8 mouse cellular contexts compared by ENCODE assay signal in the genomic region with DNA sequence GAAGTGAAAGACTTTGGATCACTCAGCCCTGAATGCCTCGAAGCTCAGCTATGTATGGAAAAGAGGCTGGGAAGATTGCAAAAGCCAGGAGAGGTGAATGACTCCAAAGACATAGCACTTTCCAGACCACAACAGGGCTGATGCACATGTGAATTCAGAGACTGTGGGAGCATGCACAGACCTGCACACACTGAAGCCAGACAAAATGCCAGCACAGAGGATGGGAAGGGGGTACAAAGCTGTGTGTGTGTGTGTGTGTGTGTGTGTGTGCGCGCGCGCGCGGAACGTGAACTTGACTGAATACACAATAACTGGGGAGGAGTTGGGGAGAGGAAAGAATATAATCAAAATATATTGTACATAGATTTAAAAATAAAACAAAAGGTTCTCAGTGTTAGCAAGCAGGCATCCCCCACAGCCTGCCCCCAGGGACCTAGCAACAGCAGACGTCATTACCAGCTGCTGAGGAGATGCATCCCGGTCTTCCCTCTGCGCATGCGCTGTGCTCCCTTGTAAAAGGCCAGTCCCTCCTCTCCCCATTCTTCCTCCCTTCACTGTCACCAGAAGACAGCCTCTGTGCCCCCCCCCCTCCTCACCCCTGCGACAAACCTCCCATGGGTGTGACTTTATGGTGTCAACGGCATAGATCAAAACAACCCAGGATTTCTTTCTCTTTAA.
DNase-seq lines count a peak whose midpoint lies in the region; ATAC-seq lines count a peak whose summit lies in the region.

No protein-coding gene starts in this region.

- DNase-seq in hindbrain, embryonic 10.5 days (ENCODE audit: low spot score): no peak
- peak; percentile 20 for DNase-seq in adrenal gland, adult 8-10 months
- DNase-seq in gastrocnemius, postnatal 10 days: peak; percentile 82
- peak; percentile 77 for DNase-seq in testis, postnatal 14 days (ENCODE audit: low spot score)
- no peak for DNase-seq in thymus, postnatal 36 days

- ATAC-seq in hindbrain, embryonic 13.5 days (ENCODE audit: low FRiP score): peak; percentile 39; the same call in 1 of the 2 replicates
- ATAC-seq in kidney, embryonic 14.5 days (ENCODE audit: low FRiP score, low TSS enrichment): peak; percentile 57
- ATAC-seq in limb, embryonic 13.5 days (ENCODE audit: low FRiP score, low read depth): peak; percentile 75; the same call in 1 of the 2 replicates

- 72% methylated on average over 14 of the region's 14 CpGs for WGBS in hindbrain, embryonic 13.5 days
- 78% methylated on average over 14 of the region's 14 CpGs for WGBS in hindbrain, embryonic 10.5 days
- WGBS in kidney, embryonic 14.5 days: 62% methylated on average over 14 of the region's 14 CpGs
- WGBS in limb, embryonic 13.5 days: 60% methylated on average over 14 of the region's 14 CpGs

- no peak overlapping the region for H3K4me2 ChIP-seq in hindbrain, embryonic 13.5 days
- H3K4me2 ChIP-seq in kidney, embryonic 14.5 days (replicated peaks; ENCODE audit: low read depth, low read length): no peak overlapping the region
- H3K4me2 ChIP-seq in limb, embryonic 13.5 days (replicated peaks): peak overlapping the region; percentile 36

- H3K9ac ChIP-seq in hindbrain, embryonic 13.5 days: no peak overlapping the region
- H3K9ac ChIP-seq in kidney, embryonic 14.5 days (ENCODE audit: low read depth, low read length): no peak overlapping the region
- no peak overlapping the region for H3K9ac ChIP-seq in limb, embryonic 13.5 days

- H3K27ac ChIP-seq in hindbrain, embryonic 13.5 days: no peak overlapping the region
- H3K27ac ChIP-seq in hindbrain, embryonic 10.5 days: no peak overlapping the region
- no peak overlapping the region for H3K27ac ChIP-seq in kidney, embryonic 14.5 days (ENCODE audit: low read depth, low read length)
- H3K27ac ChIP-seq in limb, embryonic 13.5 days: no peak overlapping the region

- no peaks in the 10 kb centered on the region for H3K36me3 ChIP-seq in hindbrain, embryonic 13.5 days
- no peaks in the 10 kb centered on the region for H3K36me3 ChIP-seq in hindbrain, embryonic 10.5 days
- H3K36me3 ChIP-seq in kidney, embryonic 14.5 days (ENCODE audit: control insufficient read depth, insufficient read depth, low read length): no peaks in the 10 kb centered on the region
- no peaks in the 10 kb centered on the region for H3K36me3 ChIP-seq in limb, embryonic 13.5 days

- H3K27me3 ChIP-seq in hindbrain, embryonic 13.5 days: no peaks in the 10 kb centered on the region
- H3K27me3 ChIP-seq in hindbrain, embryonic 10.5 days (ENCODE audit: insufficient read depth, poor library complexity, severe bottlenecking): no peaks in the 10 kb centered on the region
- no peaks in the 10 kb centered on the region for H3K27me3 ChIP-seq in kidney, embryonic 14.5 days (ENCODE audit: control insufficient read depth, insufficient read depth, low read length)
- no peaks in the 10 kb centered on the region for H3K27me3 ChIP-seq in limb, embryonic 13.5 days

- H3K4me3 ChIP-seq in hindbrain, embryonic 13.5 days: no peak overlapping the region
- no peak overlapping the region for H3K4me3 ChIP-seq in hindbrain, embryonic 10.5 days
- no peak overlapping the region for H3K4me3 ChIP-seq in kidney, embryonic 14.5 days (ENCODE audit: low read length)
- 0 out of 2 replicates have a peak overlapping the region, but pooled peaks have one; percentile 9 for H3K4me3 ChIP-seq in limb, embryonic 13.5 days

- no peaks in the 10 kb centered on the region for H3K4me1 ChIP-seq in hindbrain, embryonic 13.5 days (replicated peaks)
- H3K4me1 ChIP-seq in hindbrain, embryonic 10.5 days (replicated peaks): no peaks in the 10 kb centered on the region
- H3K4me1 ChIP-seq in kidney, embryonic 14.5 days (ENCODE audit: control insufficient read depth, insufficient read depth, low read length): no peaks in the 10 kb centered on the region
- peaks cover 12% of the 10 kb centered on the region; the same call in 1 of the 2 replicates for H3K4me1 ChIP-seq in limb, embryonic 13.5 days

- no peaks in the 10 kb centered on the region for H3K9me3 ChIP-seq in hindbrain, embryonic 13.5 days
- H3K9me3 ChIP-seq in hindbrain, embryonic 10.5 days: no peaks in the 10 kb centered on the region
- no peaks in the 10 kb centered on the region for H3K9me3 ChIP-seq in kidney, embryonic 14.5 days (ENCODE audit: control insufficient read depth, low read length)
- no peaks in the 10 kb centered on the region for H3K9me3 ChIP-seq in limb, embryonic 13.5 days

Comparison
In these comparisons a context has a peak if more than half of its experiments do, and no peak if none do; other contexts are left out.
1. DNase-seq: peak in adrenal gland, adult 8-10 months (single experiment), gastrocnemius, postnatal 10 days (single experiment) and testis, postnatal 14 days (single experiment); none in hindbrain, embryonic 10.5 days (single experiment) and thymus, postnatal 36 days (0 of 2).
2. Peak in every context shown above with its lines, with median percentiles within 50 percentile points of each other: ATAC-seq.